Mouse (Mus musculus): ENCODE results near the gene Rpl18a. TPM values are rescaled to one million over a fixed set of nuclear protein-coding genes. Genes with fewer than 3 reads are reported as not detected.
"Not testable (repeated sequence)": the region's sequence is repeated elsewhere in the genome, so short reads cannot be mapped to it uniquely, and the experiment has no call there.

Rpl18a gene
- polyA plus RNA-seq, 1 experiment from 2014 or later = 2,767 TPM

DNA sequence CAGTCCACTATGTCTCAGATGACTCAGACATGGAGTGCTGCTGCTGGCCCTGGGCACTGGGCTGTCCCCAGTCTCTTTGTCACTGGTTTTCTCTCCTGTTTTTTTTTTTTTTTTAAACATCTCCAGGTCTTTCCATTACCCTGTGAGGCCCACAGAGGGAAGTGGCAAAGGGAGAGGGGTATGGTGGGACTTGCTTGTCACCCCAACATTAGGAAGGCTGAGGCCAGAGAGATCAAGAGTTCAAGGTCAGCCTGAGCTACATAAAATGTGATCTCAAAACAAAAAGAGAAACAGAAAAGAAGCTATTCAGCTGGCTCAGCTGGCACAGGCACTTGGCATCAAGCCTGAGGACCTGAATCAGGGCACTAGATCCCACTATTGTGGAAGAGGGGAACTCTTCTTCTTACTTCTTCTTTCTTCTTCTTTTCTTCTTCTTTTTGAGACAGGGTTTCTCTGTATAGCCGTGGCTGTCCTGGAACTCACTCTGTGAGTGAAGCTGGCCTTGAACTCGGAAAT, 3.7 kb upstream of the Rpl18a start:
- WGBS = 78% methylated on average over 2 of the region's 2 CpGs
- no peaks in the 10 kb centered on the region for H3K36me3 ChIP-seq

DNA sequence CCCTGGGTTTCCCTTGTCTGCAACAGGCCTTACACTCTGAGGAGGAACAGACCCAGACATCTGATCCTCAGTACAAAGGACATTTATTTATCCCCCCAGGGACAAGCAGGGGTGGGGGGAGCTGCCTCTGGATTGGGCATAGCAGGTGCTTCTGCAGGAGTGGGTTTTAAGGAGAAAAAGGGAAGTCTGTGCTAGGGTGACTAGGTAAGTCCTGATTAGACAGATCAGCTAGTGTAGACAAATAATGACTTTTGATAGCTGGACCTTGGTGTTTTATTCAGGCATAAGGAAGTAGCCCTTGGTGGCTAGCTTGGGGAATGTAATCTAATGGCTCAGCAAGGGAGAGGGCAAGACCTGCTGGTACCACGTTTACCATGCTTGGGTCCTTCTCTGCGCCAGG, 2.0 kb upstream of the Rpl18a start:
- no peak overlapping the region for H3K4me2 ChIP-seq (replicated peaks)
- peaks cover 19% of the 10 kb centered on the region for H3K4me1 ChIP-seq
- H3K9me3 ChIP-seq (replicated peaks) = no peaks in the 10 kb centered on the region
- ATAC-seq (ENCODE audit: low FRiP score) = no peak
- WGBS = 74% methylated on average over 2 of the region's 2 CpGs
- peaks cover 16% of the 10 kb centered on the region for H3K36me3 ChIP-seq
- no peak overlapping the region for H3K9ac ChIP-seq
- no peak overlapping the region for H3K27ac ChIP-seq
- H3K4me3 ChIP-seq = no peak overlapping the region
- peaks cover 34% of the 10 kb centered on the region for H3K27me3 ChIP-seq

More for the DNA sequence above, 3.7 kb upstream of the Rpl18a start:
- Histone ChIP-seq H3K9me3 (replicated peaks) (no peaks in the 10 kb centered on the region), H3K9ac (no peak overlapping the region), H3K27ac (no peak overlapping the region), H3K4me2 (replicated peaks) (no peak overlapping the region), H3K27me3 (peaks cover 27% of the 10 kb centered on the region), H3K4me1 (peaks cover 19% of the 10 kb centered on the region), H3K4me3 (no peak overlapping the region)
- ATAC-seq (ENCODE audit: low FRiP score) = no peak

DNA sequence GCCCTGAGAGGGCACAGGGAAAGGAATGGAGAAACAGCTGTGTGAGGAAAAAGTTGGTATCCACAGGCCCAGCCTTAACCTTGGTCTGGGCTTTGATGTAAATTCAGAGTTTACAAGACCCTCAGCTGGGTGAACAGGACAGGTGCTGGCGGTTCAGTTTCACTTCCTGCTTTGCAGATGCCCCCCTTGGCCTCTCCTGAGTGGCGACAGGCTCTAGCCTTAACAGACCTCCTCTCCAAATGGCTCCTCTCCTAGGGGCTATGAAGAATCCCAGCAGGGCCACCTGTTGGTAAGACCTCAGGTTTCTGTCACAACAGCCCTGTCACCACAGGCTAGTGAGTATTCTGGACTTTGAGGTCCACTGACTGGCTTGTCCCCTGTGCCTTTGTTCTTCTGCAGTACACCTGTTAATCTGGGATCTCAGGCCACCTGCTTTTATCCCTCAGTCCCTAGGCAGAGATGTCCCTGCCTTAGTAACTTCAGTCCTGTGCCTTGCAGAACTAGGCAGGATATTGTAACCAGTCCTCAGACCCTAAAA, 1.5 kb upstream of the Rpl18a start:
- peaks cover 34% of the 10 kb centered on the region for H3K27me3 ChIP-seq
- H3K36me3 ChIP-seq = peaks cover 21% of the 10 kb centered on the region
- peak overlapping the region; percentile 85; the same call in 1 of the 2 replicates for H3K4me3 ChIP-seq
- H3K27ac ChIP-seq = no peak overlapping the region
- no peaks in the 10 kb centered on the region for H3K9me3 ChIP-seq (replicated peaks)
- peaks cover 19% of the 10 kb centered on the region for H3K4me1 ChIP-seq
- no peak for ATAC-seq (ENCODE audit: low FRiP score)
- H3K4me2 ChIP-seq (replicated peaks) = peak overlapping the region; percentile 86
- WGBS = 48% methylated on average over 2 of the region's 2 CpGs
- H3K9ac ChIP-seq = peak overlapping the region; percentile 53; the same call in 1 of the 2 replicates

DNA sequence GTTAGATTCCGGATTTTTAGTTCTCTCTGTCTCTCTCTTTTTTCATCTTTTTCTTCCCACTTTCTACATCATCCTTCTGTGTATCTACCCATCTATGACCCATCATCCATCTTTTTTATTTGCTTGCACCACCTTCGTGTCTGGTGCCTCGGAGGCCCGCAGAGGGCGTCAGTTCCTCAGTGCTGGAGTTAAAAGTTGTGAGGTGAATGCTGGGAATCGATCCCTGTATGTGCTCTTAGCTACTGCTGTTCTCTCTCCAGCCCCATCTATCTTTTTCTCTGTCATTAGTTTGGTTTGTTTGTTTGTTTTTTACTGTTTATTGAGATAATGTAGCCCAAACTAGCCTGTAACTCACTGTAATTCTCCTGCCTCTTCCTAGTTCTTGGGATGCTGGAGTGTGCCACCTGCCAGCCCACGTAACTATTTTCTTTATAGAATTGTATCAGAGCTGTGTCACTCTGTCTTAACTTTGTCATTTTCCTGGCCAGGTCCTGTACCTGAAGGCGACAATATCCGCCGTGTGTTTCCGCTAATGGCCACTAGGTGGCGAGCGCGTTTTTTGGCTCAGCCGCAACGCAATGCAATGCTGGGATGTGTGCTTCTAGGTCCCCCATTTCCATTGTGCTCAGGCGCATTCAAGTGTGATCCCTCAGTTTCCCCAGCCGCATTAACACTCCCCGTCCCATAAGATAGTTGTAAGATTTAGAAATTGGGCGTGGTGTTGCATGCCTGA, 635 bp upstream of the Rpl18a start:
- WGBS = under 1% methylated on average over 20 of the region's 20 CpGs
- H3K4me2 ChIP-seq (replicated peaks) = peak overlapping the region; percentile 86
- no peaks in the 10 kb centered on the region for H3K9me3 ChIP-seq (replicated peaks)
- ATAC-seq (ENCODE audit: low FRiP score) = peak; percentile 48
- peak overlapping the region; percentile 85 for H3K4me3 ChIP-seq
- peaks cover 21% of the 10 kb centered on the region for H3K4me1 ChIP-seq
- peaks cover 36% of the 10 kb centered on the region for H3K27me3 ChIP-seq
- H3K9ac ChIP-seq = peak overlapping the region; percentile 67
- peaks cover 29% of the 10 kb centered on the region for H3K36me3 ChIP-seq
- H3K27ac ChIP-seq = peak overlapping the region; percentile 60

DNA sequence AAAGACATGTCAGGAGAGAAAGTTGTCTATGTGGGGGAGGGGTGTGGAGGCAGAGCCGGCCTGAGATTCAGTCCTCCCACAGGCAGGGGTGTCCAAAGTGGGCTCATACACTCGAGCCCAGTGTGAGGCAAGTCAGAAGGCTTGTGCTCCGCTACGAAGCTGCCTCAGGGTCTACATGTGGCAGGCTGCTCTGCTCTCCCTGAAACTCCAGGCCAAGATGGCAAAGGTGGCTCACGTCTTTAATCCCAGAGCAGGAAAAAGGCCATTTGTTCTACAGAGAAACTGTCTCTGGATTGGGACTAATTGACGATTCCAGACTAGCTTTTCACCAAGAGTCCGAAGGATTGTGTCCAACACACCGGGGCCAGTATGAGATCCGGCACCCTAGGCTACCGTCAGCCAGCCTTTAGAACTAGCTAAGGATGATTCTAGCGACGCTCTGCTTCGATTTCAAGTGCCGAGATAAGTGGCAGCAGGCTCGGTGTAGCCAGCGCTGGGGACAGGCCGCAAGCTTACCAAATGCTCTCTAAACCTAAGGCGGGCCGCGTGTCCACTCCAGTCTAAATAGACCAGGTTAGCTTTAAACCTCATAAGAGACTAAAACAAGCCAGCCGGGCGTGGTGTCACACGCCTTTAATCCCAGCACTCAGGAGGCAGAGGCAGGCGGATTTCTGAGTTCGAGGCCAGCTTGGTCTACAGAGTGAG, 744 bp downstream of the Rpl18a start:
- Histone ChIP-seq H3K9ac (peak overlapping the region; percentile 86), H3K27me3 (peaks cover 41% of the 10 kb centered on the region), H3K36me3 (peaks cover 29% of the 10 kb centered on the region), H3K9me3 (replicated peaks) (no peaks in the 10 kb centered on the region), H3K4me3 (peak overlapping the region; percentile 85), H3K4me2 (replicated peaks) (peak overlapping the region; percentile 93), H3K4me1 (peaks cover 31% of the 10 kb centered on the region), H3K27ac (0 out of 2 replicates have a peak overlapping the region, but pooled peaks have one; percentile 66)
- 4% methylated on average over 25 of the region's 25 CpGs for WGBS
- no peak for ATAC-seq (ENCODE audit: low FRiP score)

DNA sequence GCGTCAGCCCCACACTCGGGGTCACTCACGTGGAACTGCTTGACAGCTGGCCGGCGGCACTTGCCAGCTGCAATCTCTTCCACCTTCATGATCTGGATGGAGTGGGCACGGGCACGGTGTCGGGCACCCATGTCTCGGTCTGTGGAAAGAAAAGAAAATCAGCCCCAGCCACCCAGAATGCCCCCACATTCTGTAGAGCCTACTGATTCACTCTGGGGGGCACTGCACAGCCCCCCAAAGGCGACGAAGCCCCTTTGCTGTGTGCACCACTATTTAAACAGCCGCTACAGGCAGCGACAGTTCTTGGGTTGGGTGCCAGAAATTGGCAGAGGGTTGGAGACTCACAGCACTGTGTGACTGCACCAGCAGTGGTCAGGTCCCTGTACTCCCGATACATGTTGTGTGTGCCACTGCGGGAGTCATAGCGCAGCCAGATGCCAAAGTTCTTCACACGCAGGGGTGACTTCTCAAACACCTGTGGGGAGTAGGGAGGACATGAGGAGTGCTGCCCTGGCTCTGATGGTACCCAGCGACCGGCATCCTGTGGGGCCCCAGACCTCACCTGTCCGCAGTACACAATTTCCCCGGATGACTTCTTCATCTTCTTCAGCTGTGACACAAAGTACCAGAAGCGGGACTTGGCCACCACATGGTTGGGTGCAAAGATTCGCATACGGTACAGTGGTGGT, 1.5 kb downstream of the Rpl18a start:
- not testable (repeated sequence) for H3K9ac ChIP-seq; H3K9me3 ChIP-seq (replicated peaks); H3K27ac ChIP-seq; ATAC-seq (ENCODE audit: low FRiP score)
- Histone ChIP-seq H3K4me1 (peaks cover 31% of the 10 kb centered on the region), H3K4me3 (peak overlapping the region; percentile 85; the same call in 1 of the 2 replicates), H3K36me3 (peaks cover 29% of the 10 kb centered on the region), H3K27me3 (peaks cover 49% of the 10 kb centered on the region), H3K4me2 (replicated peaks) (peak overlapping the region; percentile 93)
- WGBS = 82% methylated on average over 24 of the region's 24 CpGs

DNA sequence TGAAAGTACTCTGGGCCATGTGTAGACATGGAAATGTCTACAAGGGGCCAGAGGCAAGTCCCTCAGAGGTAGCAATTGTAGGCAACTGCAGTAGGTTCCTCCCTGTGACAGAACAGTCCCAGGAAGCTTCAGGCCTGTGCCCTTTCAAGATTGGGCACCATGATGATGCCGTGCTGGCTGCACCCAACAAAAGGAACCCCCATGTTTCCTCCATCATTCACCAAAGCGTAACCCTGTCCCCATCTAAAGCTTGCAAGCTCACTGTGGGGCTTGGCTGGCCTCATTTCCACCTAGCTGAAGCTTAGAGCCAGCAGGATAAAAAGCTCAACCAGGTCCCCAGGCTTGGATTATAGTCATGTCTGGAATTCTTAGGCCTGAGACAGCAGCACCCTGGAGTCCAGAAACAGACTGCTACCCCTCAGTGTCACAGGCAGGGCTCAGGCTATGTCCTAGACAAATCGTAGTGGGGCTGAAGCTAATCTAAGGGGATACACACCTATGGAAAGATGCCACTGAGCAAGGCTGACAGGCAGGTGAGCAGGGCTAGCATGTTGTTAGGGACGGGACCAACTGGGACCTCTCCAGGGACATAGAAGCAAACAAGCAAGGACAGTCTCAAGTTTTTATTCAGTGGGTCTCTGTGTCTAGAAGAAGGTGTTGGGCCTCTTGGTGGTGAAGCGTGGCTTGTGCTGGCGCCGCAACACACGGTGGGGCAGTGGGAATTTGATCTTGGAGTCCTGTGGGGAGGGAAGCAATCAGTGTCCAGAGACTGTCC, 2.3 kb downstream of the Rpl18a start:
- H3K27ac ChIP-seq = no peak overlapping the region

DNA sequence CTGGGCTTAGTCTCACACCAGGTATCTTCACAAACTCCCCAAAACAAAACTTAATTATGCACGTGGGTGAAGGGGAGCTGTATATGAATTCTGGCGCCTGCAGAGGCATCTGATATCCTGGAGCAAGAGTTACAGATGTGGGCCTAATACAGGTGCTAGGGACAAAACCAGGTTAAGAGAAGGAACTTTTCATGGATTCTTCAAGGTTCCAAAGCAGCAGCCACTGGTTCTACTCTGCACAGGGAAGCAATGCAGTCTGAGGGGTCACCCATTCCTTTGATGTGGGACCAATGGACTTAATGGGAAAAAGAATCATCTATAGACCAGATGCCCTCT, 2.9 kb downstream of the Rpl18a start:
- H3K9me3 ChIP-seq (replicated peaks) = no peaks in the 10 kb centered on the region; the same call in 1 of the 2 replicates
- 67% methylated on average over 2 of the region's 2 CpGs for WGBS
- H3K9ac ChIP-seq = no peak overlapping the region
- H3K4me2 ChIP-seq (replicated peaks) = no peak overlapping the region
- H3K27ac ChIP-seq = no peak overlapping the region
- peaks cover 31% of the 10 kb centered on the region for H3K4me1 ChIP-seq
- no peak for ATAC-seq (ENCODE audit: low FRiP score)
- no peak overlapping the region for H3K4me3 ChIP-seq
- H3K27me3 ChIP-seq = peaks cover 60% of the 10 kb centered on the region
- H3K36me3 ChIP-seq = peaks cover 29% of the 10 kb centered on the region

More for the DNA sequence above, 2.3 kb downstream of the Rpl18a start:
- Histone ChIP-seq H3K9ac (no peak overlapping the region), H3K4me2 (replicated peaks) (no peak overlapping the region), H3K27me3 (peaks cover 56% of the 10 kb centered on the region), H3K4me3 (no peak overlapping the region), H3K4me1 (peaks cover 31% of the 10 kb centered on the region), H3K9me3 (replicated peaks) (no peaks in the 10 kb centered on the region; the same call in 1 of the 2 replicates), H3K36me3 (peaks cover 29% of the 10 kb centered on the region)
- WGBS = 86% methylated on average over 8 of the region's 8 CpGs
- no peak for ATAC-seq (ENCODE audit: low FRiP score)

DNA sequence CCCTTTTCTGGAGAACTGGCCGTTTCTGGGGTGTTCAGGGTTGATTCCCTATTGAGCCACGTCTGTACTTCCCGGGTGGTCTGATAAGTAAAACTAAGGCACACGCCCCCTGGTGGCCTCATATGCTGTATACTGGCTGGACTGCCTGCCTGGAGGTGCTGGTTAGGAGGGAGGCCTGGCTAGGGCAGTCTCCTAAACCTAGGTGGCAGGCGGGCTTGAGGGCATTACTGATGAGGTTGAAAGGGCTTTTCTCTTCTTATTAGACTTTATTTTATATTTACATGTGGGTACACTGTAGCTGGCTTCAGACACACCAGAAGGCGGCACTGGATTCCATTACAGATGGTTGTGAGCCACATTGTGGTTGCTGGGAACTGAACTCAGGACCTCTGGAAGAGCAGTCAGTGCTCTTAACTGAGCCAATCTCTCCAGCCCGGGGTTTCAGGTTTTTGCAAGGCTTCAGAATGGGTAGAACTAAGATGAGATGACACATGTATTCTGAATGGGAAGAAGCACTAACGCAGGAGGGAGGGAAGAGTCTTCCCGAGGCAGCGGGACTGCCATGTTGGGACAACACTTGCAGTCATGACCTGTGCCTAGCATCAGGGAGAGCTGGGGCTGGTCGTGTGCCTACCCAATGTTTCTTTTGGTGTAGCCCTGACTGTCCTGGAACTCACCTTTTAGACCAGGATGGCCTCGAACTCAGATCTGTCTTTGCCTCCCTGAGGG, 3.4 kb downstream of the Rpl18a start:
- no peak for ATAC-seq (ENCODE audit: low FRiP score)
- H3K4me2 ChIP-seq (replicated peaks) = no peak overlapping the region
- H3K4me1 ChIP-seq = peaks cover 31% of the 10 kb centered on the region
- peaks cover 66% of the 10 kb centered on the region for H3K27me3 ChIP-seq
- H3K9ac ChIP-seq = no peak overlapping the region
- 28% methylated on average over 12 of the region's 12 CpGs for WGBS
- no peak overlapping the region for H3K27ac ChIP-seq
- no peaks in the 10 kb centered on the region; the same call in 1 of the 2 replicates for H3K9me3 ChIP-seq (replicated peaks)
- H3K36me3 ChIP-seq = peaks cover 29% of the 10 kb centered on the region
- H3K4me3 ChIP-seq = no peak overlapping the region

DNA sequence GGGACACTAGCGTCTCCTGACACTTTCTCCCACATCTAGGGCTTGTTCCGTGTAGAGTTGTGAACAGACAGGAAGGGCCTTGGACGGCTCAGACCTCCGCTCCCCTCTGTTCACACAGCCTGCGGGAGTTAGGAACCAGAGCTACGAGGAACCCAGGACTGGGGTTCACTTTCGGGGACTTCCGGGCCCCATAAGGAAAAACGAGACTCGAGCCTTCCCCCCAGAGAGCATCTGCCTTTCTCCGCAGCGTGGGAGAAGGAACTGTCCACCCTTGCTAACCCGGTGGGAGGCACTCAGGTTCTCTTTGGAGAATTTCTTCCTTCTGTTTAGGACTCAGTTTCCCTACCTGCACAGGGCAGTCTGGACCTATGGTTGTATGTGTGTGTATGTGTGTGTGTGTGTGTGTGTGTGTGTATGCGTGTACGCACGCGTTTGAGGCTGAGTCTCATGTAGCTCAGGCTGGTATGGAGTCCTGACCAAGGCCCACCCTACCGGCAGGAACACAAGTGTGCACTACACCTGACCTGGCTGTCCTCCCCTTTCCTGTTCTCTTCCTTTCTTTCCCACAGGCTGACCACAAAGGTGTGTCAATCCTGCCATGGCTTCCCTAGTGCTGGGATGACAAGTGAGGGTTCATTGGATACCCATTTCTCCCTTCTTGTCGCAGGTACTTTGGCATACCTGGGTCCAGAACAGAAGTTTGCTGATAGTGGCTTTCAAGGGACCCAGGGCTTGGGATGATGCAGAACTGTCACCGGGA, 4.1 kb downstream of the Rpl18a start:
- Histone ChIP-seq H3K9ac (peak overlapping the region; percentile 57), H3K4me2 (replicated peaks) (peak overlapping the region; percentile 45), H3K36me3 (peaks cover 29% of the 10 kb centered on the region), H3K4me3 (peak overlapping the region; percentile 28), H3K4me1 (peaks cover 24% of the 10 kb centered on the region), H3K27ac (no peak overlapping the region), H3K27me3 (peaks cover 73% of the 10 kb centered on the region), H3K9me3 (replicated peaks) (no peaks in the 10 kb centered on the region; the same call in 1 of the 2 replicates)
- WGBS = 27% methylated on average over 19 of the region's 20 CpGs
- ATAC-seq (ENCODE audit: low FRiP score) = no peak
